Mouse (Mus musculus) erythroblast, embryonic 14.5 days (primary cell): ENCODE data around the gene P2ry6.

Experiments used
- GATA1 ChIP-seq: IDR thresholded peaks from 2 replicates; pipeline ENCODE4 v1.6.1; 2012; ENCODE audit warnings: low read length, inconsistent platforms, mixed read lengths
- TAL1 ChIP-seq: IDR thresholded peaks from 3 replicates; pipeline ENCODE4 v1.6.1; 2012; ENCODE audit warnings: low read length, inconsistent platforms, mixed read lengths

DNA sequence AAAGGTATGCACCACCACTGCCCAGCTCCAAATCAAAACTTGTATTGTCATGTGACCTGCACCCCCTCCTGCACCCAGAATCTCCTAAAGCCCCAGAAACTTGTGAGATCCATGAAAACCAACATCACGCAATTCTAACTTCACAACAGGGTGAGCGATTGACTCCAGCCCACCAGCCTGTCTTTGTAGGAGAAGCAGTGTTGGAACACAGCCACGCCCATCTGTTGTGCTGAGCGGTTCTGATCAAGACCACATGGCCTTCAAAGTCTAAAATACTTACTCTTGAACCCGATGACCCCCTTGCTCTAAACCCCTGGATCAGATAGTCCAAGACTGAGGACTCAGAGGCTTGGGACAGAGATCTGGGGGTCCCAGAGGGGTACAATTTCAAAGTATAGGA is 25.2 kb upstream of the P2ry6 start:
- TF ChIP-seq GATA1 (no peak), TAL1 (no peak)
